Mouse (Mus musculus) gastrocnemius, postnatal 25 days (tissue): Measurements from ENCODE around the gene Trim24. TPM values are rescaled to one million over a fixed set of nuclear protein-coding genes. Genes with fewer than 3 reads are reported as not detected.
"Not testable (repeated sequence)": the region's sequence is repeated elsewhere in the genome, so short reads cannot be mapped to it uniquely, and the experiment has no call there.

ENCODE experiments used
- DNase-seq: peaks from one replicate; pipeline ENCODE4 v3.0.0; 2022
- long read RNA-seq, 2 experiments: library from polyadenylated mRNA; stranded (forward); transcript quantifications; one replicate each; pipeline ENCODE4 v2.0.0; 2021
- total RNA-seq, 2 experiments: library from RNA; stranded (reverse); gene quantifications; 1 replicate in 1 of 2; 2 replicates in 1 of 2; pipeline ENCODE4 v1.2.3; 2021

Gene Trim24
- 10 to 100 TPM; 25.4 to 26.8 TPM for total RNA-seq
- long read RNA-seq, experiment 1, partial matches to known transcripts = 7 of 9 reads
- long read RNA-seq, experiment 1, other reads (novel, unspliced or antisense) = 0 of 9 reads
- long read RNA-seq, experiment 2, full-length matches to known transcripts = 6 of 16 reads
- long read RNA-seq, experiment 2, partial matches to known transcripts = 8 of 16 reads
- long read RNA-seq, experiment 2, other reads (novel, unspliced or antisense) = 2 of 16 reads

- peak; percentile 99 for DNase-seq
Observed at GRCm38 (mm10) chr6:37870245-37871136, at the start of gene Trim24. Gene Trim24, plus strand, starts transcription at chr6:37870811.

GRCm38 (mm10) chr6:37821531-37822051, 49.0 kb upstream of the Trim24 start:
- no peak for DNase-seq

- no peak for DNase-seq
Observed at GRCm38 (mm10) chr6:37822390-37822789, 48.2 kb upstream of the Trim24 start.

- DNase-seq = no peak
Observed at GRCm38 (mm10) chr6:37823731-37824130, 46.9 kb upstream of the Trim24 start.

- not testable (repeated sequence) for DNase-seq
Observed at GRCm38 (mm10) chr6:37825331-37826115, 45.1 kb upstream of the Trim24 start.

GRCm38 (mm10) chr6:37828955-37829354, 41.7 kb upstream of the Trim24 start:
- no peak for DNase-seq

- DNase-seq = no peak
Observed at GRCm38 (mm10) chr6:37829631-37830030, 41.0 kb upstream of the Trim24 start.

GRCm38 (mm10) chr6:37833691-37834090, 36.9 kb upstream of the Trim24 start:
- DNase-seq = no peak

- DNase-seq = not testable (repeated sequence)
Observed at GRCm38 (mm10) chr6:37836951-37837565, 33.6 kb upstream of the Trim24 start.

- DNase-seq = no peak
Observed at GRCm38 (mm10) chr6:37842779-37843605, 27.6 kb upstream of the Trim24 start.

- no peak for DNase-seq
Observed at GRCm38 (mm10) chr6:37843647-37844273, 26.9 kb upstream of the Trim24 start.

GRCm38 (mm10) chr6:37844947-37845346, 25.7 kb upstream of the Trim24 start:
- not testable (repeated sequence) for DNase-seq

- not testable (repeated sequence) for DNase-seq
Observed at GRCm38 (mm10) chr6:37847531-37847930, 23.1 kb upstream of the Trim24 start.

GRCm38 (mm10) chr6:37851352-37851751, 19.3 kb upstream of the Trim24 start:
- no peak for DNase-seq

GRCm38 (mm10) chr6:37853289-37853688, 17.3 kb upstream of the Trim24 start:
- no peak for DNase-seq

- DNase-seq = no peak
Observed at GRCm38 (mm10) chr6:37855384-37855783, 15.2 kb upstream of the Trim24 start.

- not testable (repeated sequence) for DNase-seq
Observed at GRCm38 (mm10) chr6:37856300-37856699, 14.3 kb upstream of the Trim24 start.

- DNase-seq = no peak
Observed at GRCm38 (mm10) chr6:37857196-37857874, 13.3 kb upstream of the Trim24 start.

GRCm38 (mm10) chr6:37858126-37858525, 12.5 kb upstream of the Trim24 start:
- DNase-seq = no peak

GRCm38 (mm10) chr6:37862893-37863292, 7.7 kb upstream of the Trim24 start:
- no peak for DNase-seq
